Mouse (Mus musculus): ENCODE measurements around the gene Fam107b. TPM values are rescaled to one million over a fixed set of nuclear protein-coding genes. Genes with fewer than 3 reads are reported as not detected.
A peak's percentile ranks its signal among the peaks of the same experiment; 100 is the strongest.

The Fam107b gene
- polyA plus RNA-seq, 1 experiment from 2014 or later = 35.4 TPM

GRCm38 (mm10) chr2:3636771-3637170 is 66.5 kb downstream of the Fam107b start:
- Histone ChIP-seq H3K9ac (replicated peaks) (no peak overlapping the region), H3K36me3 (no peaks in the 10 kb centered on the region), H3K4me2 (no peak overlapping the region), H3K27me3 (no peaks in the 10 kb centered on the region), H3K27ac (no peak overlapping the region), H3K4me3 (replicated peaks) (no peak overlapping the region), H3K9me3 (no peaks in the 10 kb centered on the region), H3K4me1 (replicated peaks) (no peaks in the 10 kb centered on the region)
- no peak for ATAC-seq (ENCODE audit: insufficient number of reproducible peaks, insufficient read depth, low FRiP score, low TSS enrichment, low read depth)
- WGBS = 84% methylated on average over 5 of the region's 5 CpGs

GRCm38 (mm10) chr2:3641001-3641770 is 70.9 kb downstream of the Fam107b start:
- no peak overlapping the region for H3K4me3 ChIP-seq (replicated peaks)
- H3K27me3 ChIP-seq = no peaks in the 10 kb centered on the region
- H3K4me1 ChIP-seq (replicated peaks) = no peaks in the 10 kb centered on the region
- H3K36me3 ChIP-seq = no peaks in the 10 kb centered on the region
- ATAC-seq (ENCODE audit: insufficient number of reproducible peaks, insufficient read depth, low FRiP score, low TSS enrichment, low read depth) = no peak; the same call in 1 of the 2 replicates
- no peak overlapping the region for H3K27ac ChIP-seq
- no peak overlapping the region for H3K9ac ChIP-seq (replicated peaks)
- WGBS = 74% methylated on average over 9 of the region's 9 CpGs
- H3K4me2 ChIP-seq = no peak overlapping the region
- no peaks in the 10 kb centered on the region for H3K9me3 ChIP-seq

GRCm38 (mm10) chr2:3642949-3643348 is 72.7 kb downstream of the Fam107b start:
- Histone ChIP-seq H3K9ac (replicated peaks) (no peak overlapping the region), H3K36me3 (no peaks in the 10 kb centered on the region), H3K27me3 (no peaks in the 10 kb centered on the region), H3K27ac (no peak overlapping the region), H3K4me1 (replicated peaks) (no peaks in the 10 kb centered on the region), H3K4me3 (replicated peaks) (no peak overlapping the region), H3K9me3 (no peaks in the 10 kb centered on the region), H3K4me2 (no peak overlapping the region)
- ATAC-seq (ENCODE audit: insufficient number of reproducible peaks, insufficient read depth, low FRiP score, low TSS enrichment, low read depth) = no peak

GRCm38 (mm10) chr2:3645741-3646140 is 75.5 kb downstream of the Fam107b start:
- no peaks in the 10 kb centered on the region for H3K9me3 ChIP-seq
- WGBS = 87% methylated on average over 4 of the region's 4 CpGs
- no peak for ATAC-seq (ENCODE audit: insufficient number of reproducible peaks, insufficient read depth, low FRiP score, low TSS enrichment, low read depth)
- no peaks in the 10 kb centered on the region for H3K36me3 ChIP-seq
- no peak overlapping the region for H3K27ac ChIP-seq
- no peaks in the 10 kb centered on the region for H3K4me1 ChIP-seq (replicated peaks)
- H3K9ac ChIP-seq (replicated peaks) = no peak overlapping the region
- no peaks in the 10 kb centered on the region for H3K27me3 ChIP-seq
- no peak overlapping the region for H3K4me3 ChIP-seq (replicated peaks)
- no peak overlapping the region for H3K4me2 ChIP-seq

- ATAC-seq (ENCODE audit: insufficient number of reproducible peaks, insufficient read depth, low FRiP score, low TSS enrichment, low read depth) = no peak
- Histone ChIP-seq H3K4me2 (no peak overlapping the region), H3K4me3 (replicated peaks) (no peak overlapping the region), H3K27ac (no peak overlapping the region), H3K4me1 (replicated peaks) (no peaks in the 10 kb centered on the region), H3K9me3 (no peaks in the 10 kb centered on the region), H3K36me3 (no peaks in the 10 kb centered on the region), H3K9ac (replicated peaks) (no peak overlapping the region), H3K27me3 (no peaks in the 10 kb centered on the region)
- whole genome bisulfite sequencing = 76% methylated on average over 5 of the region's 5 CpGs
Measured at GRCm38 (mm10) chr2:3649171-3649570, 78.9 kb downstream of the Fam107b start.

- H3K27ac ChIP-seq = no peak overlapping the region
- H3K4me3 ChIP-seq (replicated peaks) = no peak overlapping the region
- ATAC-seq (ENCODE audit: insufficient number of reproducible peaks, insufficient read depth, low FRiP score, low TSS enrichment, low read depth) = no peak
- H3K4me1 ChIP-seq (replicated peaks) = peaks cover 18% of the 10 kb centered on the region
- H3K9me3 ChIP-seq = no peaks in the 10 kb centered on the region
- H3K4me2 ChIP-seq = no peak overlapping the region
- H3K27me3 ChIP-seq = no peaks in the 10 kb centered on the region
- H3K9ac ChIP-seq (replicated peaks) = no peak overlapping the region
- no peaks in the 10 kb centered on the region for H3K36me3 ChIP-seq
Measured at GRCm38 (mm10) chr2:3654606-3655005, 84.3 kb downstream of the Fam107b start.

- H3K4me3 ChIP-seq (replicated peaks) = no peak overlapping the region
- peaks cover 18% of the 10 kb centered on the region for H3K4me1 ChIP-seq (replicated peaks)
- H3K36me3 ChIP-seq = no peaks in the 10 kb centered on the region
- no peak overlapping the region for H3K27ac ChIP-seq
- H3K9me3 ChIP-seq = no peaks in the 10 kb centered on the region
- no peak for ATAC-seq (ENCODE audit: insufficient number of reproducible peaks, insufficient read depth, low FRiP score, low TSS enrichment, low read depth)
- H3K27me3 ChIP-seq = no peaks in the 10 kb centered on the region
- H3K9ac ChIP-seq (replicated peaks) = no peak overlapping the region
- H3K4me2 ChIP-seq = no peak overlapping the region
- WGBS = 75% methylated on average over 3 of the region's 3 CpGs
Measured at GRCm38 (mm10) chr2:3656091-3656490, 85.8 kb downstream of the Fam107b start.

- Histone ChIP-seq H3K27me3 (no peaks in the 10 kb centered on the region), H3K4me1 (replicated peaks) (peaks cover 18% of the 10 kb centered on the region), H3K27ac (no peak overlapping the region), H3K9me3 (no peaks in the 10 kb centered on the region), H3K4me3 (replicated peaks) (no peak overlapping the region), H3K9ac (replicated peaks) (no peak overlapping the region), H3K36me3 (no peaks in the 10 kb centered on the region), H3K4me2 (no peak overlapping the region)
- WGBS = 90% methylated on average over 6 of the region's 6 CpGs
- no peak for ATAC-seq (ENCODE audit: insufficient number of reproducible peaks, insufficient read depth, low FRiP score, low TSS enrichment, low read depth)
Measured at GRCm38 (mm10) chr2:3656834-3657233, 86.5 kb downstream of the Fam107b start.

- Histone ChIP-seq H3K4me3 (replicated peaks) (no peak overlapping the region), H3K9ac (replicated peaks) (no peak overlapping the region), H3K27ac (peak overlapping the region; percentile 50; the same call in 1 of the 2 replicates), H3K36me3 (no peaks in the 10 kb centered on the region), H3K27me3 (no peaks in the 10 kb centered on the region), H3K4me1 (replicated peaks) (peaks cover 18% of the 10 kb centered on the region), H3K4me2 (no peak overlapping the region), H3K9me3 (no peaks in the 10 kb centered on the region)
- ATAC-seq (ENCODE audit: insufficient number of reproducible peaks, insufficient read depth, low FRiP score, low TSS enrichment, low read depth) = no peak
- 82% methylated on average over 5 of the region's 5 CpGs for WGBS
Measured at GRCm38 (mm10) chr2:3657376-3657775, 87.1 kb downstream of the Fam107b start.

- Histone ChIP-seq H3K9me3 (no peaks in the 10 kb centered on the region), H3K27me3 (no peaks in the 10 kb centered on the region), H3K4me1 (replicated peaks) (peaks cover 18% of the 10 kb centered on the region), H3K27ac (peak overlapping the region; percentile 50), H3K9ac (replicated peaks) (no peak overlapping the region), H3K4me2 (no peak overlapping the region), H3K4me3 (replicated peaks) (no peak overlapping the region), H3K36me3 (no peaks in the 10 kb centered on the region)
- no peak; the same call in 1 of the 2 replicates for ATAC-seq (ENCODE audit: insufficient number of reproducible peaks, insufficient read depth, low FRiP score, low TSS enrichment, low read depth)
- WGBS = 68% methylated on average over 11 of the region's 11 CpGs
Measured at GRCm38 (mm10) chr2:3657811-3658730, 87.8 kb downstream of the Fam107b start.

GRCm38 (mm10) chr2:3658900-3659299 is 88.6 kb downstream of the Fam107b start:
- H3K9me3 ChIP-seq = no peaks in the 10 kb centered on the region
- H3K4me1 ChIP-seq (replicated peaks) = peaks cover 18% of the 10 kb centered on the region
- no peaks in the 10 kb centered on the region for H3K36me3 ChIP-seq
- 19% methylated on average over 4 of the region's 4 CpGs for WGBS
- no peak overlapping the region for H3K9ac ChIP-seq (replicated peaks)
- ATAC-seq (ENCODE audit: insufficient number of reproducible peaks, insufficient read depth, low FRiP score, low TSS enrichment, low read depth) = no peak; the same call in none of the 2 replicates
- H3K27me3 ChIP-seq = no peaks in the 10 kb centered on the region
- no peak overlapping the region for H3K27ac ChIP-seq
- H3K4me2 ChIP-seq = no peak overlapping the region
- no peak overlapping the region for H3K4me3 ChIP-seq (replicated peaks)
